In the genomic region with DNA sequence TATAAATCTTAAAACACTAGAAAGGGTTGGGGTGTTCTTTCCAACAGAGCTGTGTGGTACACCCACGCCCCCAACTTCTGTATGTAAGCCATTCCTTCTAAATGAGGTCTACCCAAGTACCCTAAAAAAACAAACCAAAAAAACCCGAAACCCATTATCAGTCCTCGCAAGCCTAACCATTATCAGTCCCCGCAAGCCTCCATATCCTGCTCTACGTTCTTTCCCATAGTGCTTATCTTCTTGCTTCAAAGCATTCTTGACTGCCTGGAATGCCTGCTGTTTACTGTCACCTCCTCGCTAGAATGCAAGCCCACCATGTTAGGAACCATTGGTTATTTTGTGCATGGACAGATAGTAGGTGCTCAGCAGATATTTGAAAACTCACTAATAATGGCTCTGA, we compare ENCODE assay signal across 14 mouse cellular contexts. TPM values are rescaled to one million over a fixed set of nuclear protein-coding genes. Genes with fewer than 3 reads are reported as not detected.
DNase-seq lines count a peak whose midpoint lies in the region; ATAC-seq and TF ChIP-seq lines count a peak whose summit lies in the region.
"Had no signal": no experiment of that assay in that cellular context is flagged by ENCODE, and none has a peak within 500 bp of the region (broad histone marks: within the 10 kb centered on the region; RNA-seq: fewer than 3 reads in every experiment).

No protein-coding gene starts in this region.

- H3K36me3 ChIP-seq in heart, embryonic 14.5 days (ENCODE audit: control insufficient read depth, insufficient read depth, low read length), result no peaks in the 10 kb centered on the region
- H3K36me3 ChIP-seq in G1E (replicated peaks), result no peaks in the 10 kb centered on the region
- no peaks in the 10 kb centered on the region for H3K36me3 ChIP-seq in liver, embryonic 14.5 days (replicated peaks; ENCODE audit: control insufficient read depth, insufficient read depth, low read depth)
- H3K36me3 ChIP-seq: hindbrain, embryonic 15.5 days had no signal

- no peaks in the 10 kb centered on the region for H3K9me3 ChIP-seq in heart, embryonic 14.5 days (ENCODE audit: control insufficient read depth, low read length)
- no peaks in the 10 kb centered on the region for H3K9me3 ChIP-seq in G1E (replicated peaks)
- H3K9me3 ChIP-seq in liver, embryonic 14.5 days (ENCODE audit: control insufficient read depth, low read length), result no peaks in the 10 kb centered on the region
- H3K9me3 ChIP-seq: hindbrain, embryonic 15.5 days had no signal

- TF ChIP-seq CTCF in G1E (IDR thresholded peaks at IDR 0.05; ENCODE audit: low read depth, low read length), result no peak
- TF ChIP-seq CTCF in liver, embryonic 14.5 days (IDR thresholded peaks at IDR 0.05; ENCODE audit: low read depth), result no peak

- peak overlapping the region; percentile 46 to 68; a peak in 3 of 4 replicates for H3K27ac ChIP-seq in heart, embryonic 14.5 days (replicated peaks in 1 of 2; ENCODE audit: control insufficient read depth in 1 of 2, insufficient read depth in 1 of 2, low read depth in 2 of 2, low read length in 2 of 2)
- H3K27ac ChIP-seq in liver, embryonic 14.5 days, result peak overlapping the region; percentile 86
- H3K27ac ChIP-seq: hindbrain, embryonic 15.5 days had no signal

- H3K4me3 ChIP-seq in heart, embryonic 14.5 days (ENCODE audit: control insufficient read depth in 1 of 2, insufficient read depth in 1 of 2, low read depth in 1 of 2, low read length in 2 of 2), result no peak overlapping the region; a peak in 1 of 4 replicates
- peak overlapping the region; percentile 17; the same call in 1 of the 2 replicates for H3K4me3 ChIP-seq in G1E (ENCODE audit: low read depth, low read length)
- H3K4me3 ChIP-seq in liver, embryonic 14.5 days (ENCODE audit: insufficient read depth in 1 of 2, low read depth in 2 of 2, low read length in 2 of 2), result peak overlapping the region; percentile 7 to 26
- H3K4me3 ChIP-seq: hindbrain, embryonic 15.5 days had no signal

- ATAC-seq in heart, embryonic 14.5 days (ENCODE audit: insufficient number of reproducible peaks, insufficient read depth, low FRiP score, low read depth), result no peak
- ATAC-seq in G1E (ENCODE audit: extremely low read depth, insufficient number of reproducible peaks, low FRiP score, poor library complexity, severe bottlenecking), result peak; percentile 59
- ATAC-seq in common myeloid progenitor, adult 5-6 weeks (replicated peaks; ENCODE audit: low read depth, poor library complexity, severe bottlenecking), result peak; percentile 70
- peak; percentile 92 for ATAC-seq in liver, embryonic 14.5 days (ENCODE audit: insufficient read depth)
- ATAC-seq: intestine, embryonic 16.5 days had no signal

- peaks cover 4 to 10% of the 10 kb centered on the region in 2 experiments; a peak in 3 of 4 replicates for H3K4me1 ChIP-seq in heart, embryonic 14.5 days (ENCODE audit: control insufficient read depth in 2 of 2, insufficient read depth in 2 of 2, low read length in 2 of 2)
- H3K4me1 ChIP-seq in G1E (ENCODE audit: insufficient read depth, low read depth, low read length), result peaks cover 13% of the 10 kb centered on the region
- peaks cover 14 to 18% of the 10 kb centered on the region in 2 experiments for H3K4me1 ChIP-seq in liver, embryonic 14.5 days (replicated peaks; ENCODE audit: control insufficient read depth in 2 of 2, insufficient read depth in 2 of 2, low read length in 1 of 2)
- H3K4me1 ChIP-seq: hindbrain, embryonic 15.5 days had no signal

- no peak for DNase-seq in heart, adult 8-10 months (ENCODE audit: low spot score)
- DNase-seq in G1E (ENCODE audit: low spot score), result peak; percentile 8
- DNase-seq in liver, embryonic 14.5 days (ENCODE audit: low read depth in 3 of 3, low spot score in 3 of 3), result peak; percentile 62 to 70 (median 68)
- DNase-seq in yolk sac, embryonic 10.5 days (ENCODE audit: low spot score), result no peak
- DNase-seq in right cerebral cortex, postnatal 36 days (ENCODE audit: low spot score in 2 of 2), result no peak
- DNase-seq in thymus, postnatal 4 days, result no peak
- DNase-seq: cerebellum, postnatal 36 days; layer of hippocampus, postnatal 36 days; lung, postnatal 14 days had no signal

- H3K27me3 ChIP-seq in heart, embryonic 14.5 days (ENCODE audit: control insufficient read depth, insufficient read depth, low read length), result no peaks in the 10 kb centered on the region
- peaks cover 9% of the 10 kb centered on the region for H3K27me3 ChIP-seq in G1E (ENCODE audit: insufficient read depth, low read length)
- H3K27me3 ChIP-seq in liver, embryonic 14.5 days (ENCODE audit: control insufficient read depth, insufficient read depth, low read length), result peaks cover 4% of the 10 kb centered on the region; the same call in 1 of the 2 replicates
- H3K27me3 ChIP-seq: hindbrain, embryonic 15.5 days had no signal

- peak overlapping the region; percentile 51 for H3K4me2 ChIP-seq in heart, embryonic 14.5 days (ENCODE audit: low read length)
- peak overlapping the region; percentile 64 for H3K4me2 ChIP-seq in liver, embryonic 14.5 days (ENCODE audit: low read depth)
- H3K4me2 ChIP-seq: hindbrain, embryonic 15.5 days; midbrain, embryonic 11.5 days had no signal

- TF ChIP-seq EP300 in liver, embryonic 14.5 days (IDR thresholded peaks at IDR 0.05; ENCODE audit: low read depth), result peak; percentile 95

- 12% methylated on average over 6 of the region's 6 CpGs for WGBS in heart, embryonic 14.5 days
- 8% methylated on average over 6 of the region's 6 CpGs for WGBS in liver, embryonic 14.5 days (ENCODE audit: insufficient replicate concordance)

- H3K9ac ChIP-seq in heart, embryonic 14.5 days (ENCODE audit: low read length), result no peak overlapping the region
- peak overlapping the region; percentile 46 for H3K9ac ChIP-seq in liver, embryonic 14.5 days (replicated peaks)
- H3K9ac ChIP-seq: hindbrain, embryonic 15.5 days had no signal

RNA-seq across cellular contexts. Expression of a gene that starts 52.3 kb away (rescaled TPM):
- 1.6 and 2.5 TPM in 2 replicates for polyA plus RNA-seq in heart, embryonic 14.5 days (2014; fragmentation: Nextera tagmentation; extraction: Ambion mirVana)
- total RNA-seq in heart, adult 8-10 months (2022), result 1 to 10 TPM in 3 of 4 experiments, under 1 TPM in 1; 0.65 to 1.3 (median 1.2) TPM
- not detected in 2 replicates for total RNA-seq in G1E (2014; fragmentation: Nextera tagmentation)
- total RNA-seq in G1E (2017), result 0.12 and 0.49 TPM in 2 replicates
- polyA plus RNA-seq in G1E (2012), result not detected in 2 replicates
- 6.1 and 9.5 TPM in 2 replicates for total RNA-seq in common myeloid progenitor, adult 5-6 weeks (2017)
- polyA plus RNA-seq in liver, embryonic 14.5 days (2012; rRNA removed), result 0.60 and 0.65 TPM in 2 replicates
- polyA plus RNA-seq in liver, embryonic 14.5 days (2014; fragmentation: Nextera tagmentation; extraction: Ambion mirVana), result 1.2 and 1.4 TPM in 2 replicates

Comparison
In these comparisons a context has a peak if more than half of its experiments do, and no peak if none do; other contexts are left out.
1. H3K4me3 ChIP-seq: peak in G1E (single experiment) and liver, embryonic 14.5 days (2 of 2); none in heart, embryonic 14.5 days (0 of 2).
2. DNase-seq: peak in G1E (single experiment) and liver, embryonic 14.5 days (3 of 3); none in heart, adult 8-10 months (single experiment), yolk sac, embryonic 10.5 days (single experiment), right cerebral cortex, postnatal 36 days (0 of 2) and thymus, postnatal 4 days (single experiment).